Mouse (Mus musculus) retina, embryonic 14.5 days (tissue): Measurements from ENCODE around the gene Wdr62.

ENCODE experiments used
- DNase-seq: peaks from one replicate; pipeline ENCODE4 v3.0.0-alpha.2; 2015; ENCODE audit warnings: low spot score

Gene Wdr62

DNA sequence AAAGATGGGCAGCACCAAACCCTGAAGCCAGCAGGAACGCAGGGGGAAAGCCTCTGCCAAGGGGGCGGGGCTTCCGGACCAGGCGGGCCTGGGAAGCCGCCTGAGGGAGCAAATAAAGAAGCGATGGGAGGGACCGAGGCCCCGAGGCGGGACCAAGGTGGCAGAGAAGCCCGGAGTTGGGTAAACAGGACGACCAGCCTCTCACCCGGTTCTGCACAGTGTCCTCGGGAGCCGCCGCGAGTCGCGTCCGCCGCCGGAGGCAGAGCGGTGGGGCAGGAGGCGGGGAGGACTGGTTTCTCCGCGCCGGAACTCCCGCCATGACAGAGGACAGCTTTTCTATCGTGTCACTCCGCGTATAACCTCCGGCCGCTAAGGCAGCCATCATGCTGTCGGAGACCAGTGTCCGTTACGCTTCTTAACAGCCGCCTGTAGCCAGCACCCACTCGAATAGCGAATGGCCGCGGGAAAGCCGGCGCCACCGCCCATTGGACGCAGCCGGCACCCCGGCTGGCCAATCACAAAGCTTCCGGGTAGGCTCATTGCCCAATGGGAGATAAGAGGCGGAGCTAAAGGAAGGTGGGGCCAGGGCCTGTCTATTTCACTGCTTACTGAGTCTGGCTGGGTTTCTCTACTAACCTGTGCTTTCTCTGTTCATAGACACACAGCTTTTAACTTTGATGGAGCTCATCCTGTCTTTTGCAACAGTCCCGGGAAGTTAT lies at the start of gene Wdr62, which contains the start of gene Thap8:
Gene Wdr62 (minus strand): TSS at position 469 of the 719 bp plus-strand sequence.
Gene Thap8 (plus strand): TSS at position 144 of the 719 bp plus-strand sequence.
- peak; percentile 96 for DNase-seq

DNA sequence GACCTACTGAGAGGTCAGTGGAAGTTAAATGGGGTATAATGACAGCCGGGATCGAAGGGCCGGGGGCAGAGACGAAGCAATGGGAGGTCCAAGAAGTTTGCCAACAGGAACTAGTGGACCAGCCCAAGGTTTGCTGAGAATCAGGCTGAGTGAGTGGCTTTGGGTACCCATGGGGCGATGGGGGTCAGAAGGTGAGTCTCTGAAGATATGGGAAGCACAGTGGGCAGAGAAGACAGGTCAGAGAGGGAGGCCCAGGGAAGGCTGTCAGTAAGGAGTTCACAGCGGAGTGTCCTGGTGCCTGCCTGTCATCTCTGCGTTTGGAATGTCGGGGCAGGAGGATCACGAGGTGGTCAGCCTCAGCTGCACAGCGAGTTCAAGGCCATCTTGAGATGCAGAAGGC lies 48.2 kb upstream of the Wdr62 start:
- no peak for DNase-seq

DNA sequence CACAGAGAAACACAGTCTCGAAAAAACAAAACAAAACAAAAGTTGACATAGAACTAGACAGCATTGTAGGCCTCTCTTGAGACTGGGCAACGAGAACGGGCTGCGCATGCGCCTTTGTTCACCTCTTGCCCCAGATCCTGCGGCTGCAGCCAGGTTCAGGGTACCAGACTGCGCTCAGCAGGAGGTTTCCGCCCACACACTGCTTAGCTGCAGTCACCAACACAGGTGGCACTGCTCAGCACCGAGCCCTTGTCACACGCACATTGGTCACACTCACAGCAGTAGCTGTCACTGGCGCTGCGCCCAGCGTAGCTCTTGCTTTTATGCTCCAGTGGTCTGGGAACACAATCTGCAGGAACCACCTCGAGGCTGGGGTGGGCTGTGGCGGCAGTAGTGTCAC lies 46.9 kb upstream of the Wdr62 start:
- DNase-seq, result no peak

DNA sequence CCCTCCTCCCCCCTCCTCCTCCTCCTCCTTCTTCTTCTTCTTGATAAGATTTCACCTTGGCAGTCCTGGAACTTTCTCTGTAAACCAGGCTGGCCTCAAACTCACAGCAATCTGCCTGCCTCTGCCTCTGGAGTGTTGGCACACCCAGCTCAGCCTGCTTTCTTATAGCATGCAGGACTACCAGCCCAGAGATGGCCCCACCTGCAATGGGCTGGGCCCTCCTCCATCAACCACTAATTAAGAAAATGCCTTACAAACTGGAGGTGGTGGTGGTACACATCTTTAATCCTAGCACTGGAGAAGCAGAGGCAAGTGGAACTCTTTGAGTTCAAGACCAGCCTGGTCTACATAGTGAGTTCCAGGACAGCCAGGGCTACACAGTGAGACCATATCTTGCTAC lies 46.2 kb upstream of the Wdr62 start:
- no peak for DNase-seq

DNA sequence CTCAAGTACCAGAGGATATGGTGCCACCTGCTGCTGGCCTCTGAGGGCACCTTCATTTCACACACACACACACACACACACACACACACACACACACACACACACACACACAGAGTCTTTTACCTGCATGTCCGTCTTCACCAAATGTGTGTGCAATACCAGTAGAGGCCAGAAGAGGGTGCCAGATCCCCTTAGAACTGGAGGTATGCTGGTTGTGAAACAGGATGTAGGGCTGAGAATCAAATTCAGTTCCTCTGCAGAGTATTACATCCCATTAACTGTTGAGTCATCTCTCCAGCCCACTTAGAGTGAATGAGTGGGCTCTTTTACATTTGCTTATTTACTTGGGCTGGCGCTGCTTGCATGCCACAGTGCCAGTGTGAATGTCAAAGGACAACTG lies 45.1 kb upstream of the Wdr62 start:
- DNase-seq, result peak; percentile 60

DNA sequence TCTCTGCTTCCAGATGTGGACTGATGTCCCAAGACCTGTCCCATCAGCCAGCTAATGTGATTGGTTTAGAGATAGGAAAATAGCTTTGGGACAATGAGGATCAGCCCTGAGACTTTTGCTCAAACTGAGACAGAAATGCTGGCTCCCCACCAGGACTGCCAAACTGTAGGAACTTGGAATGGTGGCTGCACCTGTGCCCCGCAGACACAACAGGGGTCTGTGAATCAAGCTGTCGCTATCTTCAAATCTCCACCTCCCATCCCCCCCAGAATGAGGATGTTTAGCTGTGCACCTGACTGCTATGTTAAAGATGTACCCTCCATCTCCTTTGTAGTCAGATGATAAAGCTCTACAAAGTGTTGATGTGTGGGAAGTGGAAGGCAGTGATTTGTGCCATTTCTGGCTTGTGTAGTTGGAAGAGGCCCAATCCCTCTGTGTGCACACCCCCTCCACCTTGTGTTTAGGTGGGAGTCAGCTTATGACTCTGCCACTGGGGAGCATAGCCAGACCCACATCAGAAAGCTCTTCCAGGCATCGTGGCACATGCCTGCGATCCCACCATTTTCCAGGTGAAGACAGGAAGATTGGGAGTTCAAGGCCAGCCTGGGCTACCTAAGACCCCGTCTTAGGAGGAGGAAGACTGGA lies 44.2 kb upstream of the Wdr62 start:
- no peak for DNase-seq

DNA sequence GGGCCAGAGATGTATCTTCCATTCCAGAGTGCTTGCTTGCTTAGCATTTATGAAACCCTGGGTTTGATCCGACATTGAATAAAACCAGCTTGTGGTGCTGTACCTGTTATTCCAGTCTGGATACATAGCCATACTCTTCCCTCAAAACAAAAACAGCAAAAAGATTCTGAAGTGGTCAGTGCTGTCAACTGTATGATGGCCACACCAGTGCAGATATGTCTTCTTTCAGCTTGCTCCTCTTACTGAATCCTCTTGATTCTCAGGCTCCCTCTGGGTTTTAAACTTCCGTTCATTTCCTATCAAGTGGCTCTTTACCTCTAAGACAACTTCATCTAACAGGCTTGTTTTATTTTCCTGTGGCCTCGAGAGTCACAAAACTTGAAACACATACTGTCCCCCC lies 43.6 kb upstream of the Wdr62 start, which contains the start of gene Sdhaf1:
Gene Sdhaf1 (minus strand): TSS at position 101 of the 400 bp plus-strand sequence.
- no peak for DNase-seq

DNA sequence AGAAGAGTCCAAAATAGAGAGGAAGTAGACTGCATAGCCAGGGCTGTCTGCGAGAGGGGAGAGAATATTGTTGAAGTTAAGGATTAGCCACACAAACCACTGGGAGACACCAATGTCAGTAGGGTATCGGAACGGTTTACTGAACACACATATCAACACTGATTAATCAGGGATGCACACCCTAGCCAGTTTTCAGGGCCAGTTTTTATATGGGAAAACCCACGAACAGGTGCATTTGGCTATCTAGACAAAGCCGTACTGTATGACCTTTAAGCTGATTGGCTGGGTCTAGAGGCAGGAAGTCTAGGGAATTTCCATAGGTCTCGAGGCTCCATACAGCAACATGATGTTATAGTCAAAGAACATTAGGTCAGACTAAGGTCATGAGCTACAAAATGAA lies 42.6 kb upstream of the Wdr62 start:
- peak; percentile 14 for DNase-seq

DNA sequence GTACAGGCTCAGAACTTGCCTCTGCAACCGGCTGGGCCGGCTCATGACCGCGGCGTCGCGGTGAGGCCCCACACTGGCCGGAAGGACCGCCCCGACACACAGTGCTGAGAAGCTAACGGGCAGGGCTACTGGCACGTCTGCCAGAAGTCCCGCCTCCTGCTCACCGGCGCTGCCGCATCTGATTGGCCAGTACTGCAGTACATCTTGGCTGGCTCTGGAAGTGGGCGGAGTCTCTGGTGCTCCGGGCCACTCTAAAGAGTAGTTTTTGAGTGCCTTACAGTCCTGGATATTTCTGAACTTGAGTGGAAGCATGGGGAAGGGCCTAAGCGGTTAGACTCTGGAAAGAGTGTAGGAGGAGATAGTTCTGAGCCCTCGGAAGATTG lies 42.1 kb upstream of the Wdr62 start:
- peak; percentile 97 for DNase-seq

DNA sequence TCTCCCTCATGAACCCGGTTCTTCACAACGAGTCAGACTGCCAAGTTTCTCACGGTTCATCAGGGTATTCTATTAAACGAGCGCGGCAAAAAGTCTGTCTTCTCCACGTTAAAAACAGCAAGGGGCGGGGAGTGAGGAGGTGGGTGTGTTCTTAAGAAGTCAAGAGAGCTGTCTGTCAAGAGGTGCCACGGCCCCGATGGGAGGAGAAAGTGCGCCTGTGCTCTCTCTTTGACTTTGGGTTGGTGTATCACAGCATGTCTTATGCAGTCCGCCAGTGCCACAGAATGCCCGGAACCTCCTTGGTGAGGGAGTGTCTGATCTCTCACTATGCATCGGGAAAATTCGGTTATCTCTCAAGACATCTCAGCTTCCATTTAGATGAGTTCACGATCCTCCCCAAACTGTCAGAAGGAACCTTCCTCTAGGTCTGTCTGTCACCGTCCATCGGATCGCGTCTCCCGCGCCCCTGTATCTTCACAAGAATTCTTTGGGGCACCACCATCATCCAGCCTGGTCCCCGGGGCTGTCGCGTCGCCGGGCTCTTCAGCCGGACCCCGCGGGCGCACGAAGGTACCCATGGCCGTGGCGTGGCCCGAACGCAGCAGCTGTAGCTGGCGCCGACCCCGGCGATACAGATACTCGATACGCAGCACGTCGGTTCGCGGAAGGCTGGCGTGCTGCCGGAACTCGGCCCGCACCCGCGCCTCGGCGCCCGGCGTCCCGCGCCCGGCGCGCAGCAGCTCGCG lies 41.5 kb upstream of the Wdr62 start, which contains the start of gene E130208F15Rik:
Gene E130208F15Rik (plus strand): TSS at position 202 of the 746 bp plus-strand sequence.
- DNase-seq, result peak; percentile 61

DNA sequence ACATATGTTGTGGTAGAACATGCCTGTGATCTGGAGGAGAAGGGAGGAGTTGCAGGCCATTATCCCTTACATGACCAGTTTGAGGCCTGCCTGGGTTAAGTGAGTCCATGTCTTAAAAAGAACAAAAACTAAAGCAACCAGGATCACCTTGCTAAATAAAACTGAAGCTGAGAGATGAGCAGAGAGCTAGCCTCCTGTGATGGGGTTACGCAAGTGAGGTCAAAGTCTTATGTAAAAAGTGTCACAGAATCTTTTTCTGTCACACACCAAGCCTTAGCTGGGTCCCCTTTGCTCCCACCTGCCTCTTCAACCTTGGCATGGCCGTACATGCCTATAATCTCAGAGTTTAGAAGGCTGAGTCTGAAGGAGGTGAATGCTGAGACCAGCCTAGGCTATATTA lies 40.7 kb upstream of the Wdr62 start:
- no peak for DNase-seq

DNA sequence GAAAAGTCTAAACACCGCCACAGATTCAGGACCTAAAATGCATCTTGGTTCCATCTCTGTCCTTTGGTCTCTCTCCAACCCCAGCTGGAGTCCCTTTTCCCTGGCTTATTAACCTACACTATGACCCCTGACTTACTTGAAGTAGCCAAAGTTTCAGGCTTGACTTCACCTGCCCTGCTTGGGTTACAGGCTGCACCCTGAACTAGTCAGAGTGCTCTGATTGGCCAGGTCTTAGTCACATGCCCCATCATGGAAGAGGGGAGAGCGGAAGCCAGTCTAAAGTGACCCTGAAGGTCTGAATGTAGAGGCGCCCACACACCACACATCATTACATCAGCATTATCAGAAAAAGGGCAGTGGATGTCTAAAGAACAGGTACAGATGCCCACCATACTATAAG lies 37.9 kb upstream of the Wdr62 start:
- DNase-seq, result no peak

DNA sequence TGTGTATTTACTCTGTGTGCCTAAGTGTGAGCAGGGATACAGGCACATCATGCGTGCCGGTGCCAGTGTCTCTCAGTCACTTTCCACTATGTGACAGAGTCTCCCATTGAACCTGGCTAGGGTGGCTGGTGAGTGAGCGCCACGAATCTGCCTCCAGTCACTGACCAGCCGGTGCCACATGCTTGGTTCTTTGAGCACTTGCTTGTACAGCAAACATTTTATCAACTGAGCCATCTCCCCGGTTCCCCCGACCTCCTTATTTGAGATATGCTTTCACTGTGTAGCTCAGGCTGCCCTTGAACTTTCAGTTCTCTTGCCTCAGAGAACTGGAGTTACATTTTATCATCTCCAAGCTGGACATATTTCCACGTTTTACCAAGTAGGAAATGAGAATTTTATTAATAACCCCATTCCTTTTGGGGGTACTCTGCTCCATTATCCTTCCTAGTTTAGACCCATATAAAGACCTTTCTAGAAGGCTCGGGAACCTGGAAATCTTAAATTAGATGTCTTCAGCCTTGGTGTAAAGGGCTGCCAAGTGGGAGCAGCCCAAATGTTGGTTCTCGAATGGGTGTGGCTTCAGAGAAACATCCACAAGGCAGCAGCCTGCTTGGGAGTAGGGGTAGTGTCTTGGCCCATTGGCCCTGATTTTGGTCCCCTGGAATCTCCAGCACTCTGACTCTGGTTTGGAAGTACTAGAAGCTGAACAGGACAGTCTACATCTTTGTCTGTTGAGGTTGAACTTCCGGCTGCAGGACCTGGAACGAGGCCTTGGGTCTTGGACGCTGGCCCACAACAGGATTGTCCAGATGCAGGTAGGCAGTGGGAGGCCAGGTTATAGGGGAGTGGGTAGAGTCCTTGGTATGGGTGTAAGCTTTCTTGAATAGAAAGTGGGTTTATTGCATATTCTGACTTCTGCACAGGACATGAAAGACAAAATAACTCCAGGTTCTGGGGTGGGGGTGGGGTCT lies 35.6 kb upstream of the Wdr62 start:
- DNase-seq, result no peak

DNA sequence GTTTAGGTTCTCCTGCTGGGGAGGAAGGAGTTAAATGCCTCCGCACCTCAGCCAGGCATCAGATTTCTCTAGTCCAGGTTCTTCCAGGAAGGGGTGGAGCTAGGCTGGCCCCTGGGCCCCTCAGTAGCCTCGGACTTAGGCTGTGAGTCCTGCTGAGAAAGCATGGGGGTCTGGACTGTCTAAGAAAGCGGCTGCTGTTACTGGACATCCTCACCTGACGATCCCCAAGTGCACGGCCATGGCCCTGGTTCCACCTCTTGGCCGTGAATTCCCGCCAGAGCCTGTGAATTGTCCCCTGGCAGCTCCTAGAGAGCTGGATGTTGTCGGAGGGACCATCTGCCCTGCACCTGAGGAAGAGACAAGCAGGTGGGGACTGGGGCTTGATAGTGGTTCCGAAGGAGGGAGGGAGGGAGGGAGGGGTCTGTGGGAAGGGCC lies 34.5 kb upstream of the Wdr62 start, which contains the start of gene Syne4:
Gene Syne4 (plus strand): TSS at position 87 of the 435 bp plus-strand sequence.
- peak; percentile 31 for DNase-seq

DNA sequence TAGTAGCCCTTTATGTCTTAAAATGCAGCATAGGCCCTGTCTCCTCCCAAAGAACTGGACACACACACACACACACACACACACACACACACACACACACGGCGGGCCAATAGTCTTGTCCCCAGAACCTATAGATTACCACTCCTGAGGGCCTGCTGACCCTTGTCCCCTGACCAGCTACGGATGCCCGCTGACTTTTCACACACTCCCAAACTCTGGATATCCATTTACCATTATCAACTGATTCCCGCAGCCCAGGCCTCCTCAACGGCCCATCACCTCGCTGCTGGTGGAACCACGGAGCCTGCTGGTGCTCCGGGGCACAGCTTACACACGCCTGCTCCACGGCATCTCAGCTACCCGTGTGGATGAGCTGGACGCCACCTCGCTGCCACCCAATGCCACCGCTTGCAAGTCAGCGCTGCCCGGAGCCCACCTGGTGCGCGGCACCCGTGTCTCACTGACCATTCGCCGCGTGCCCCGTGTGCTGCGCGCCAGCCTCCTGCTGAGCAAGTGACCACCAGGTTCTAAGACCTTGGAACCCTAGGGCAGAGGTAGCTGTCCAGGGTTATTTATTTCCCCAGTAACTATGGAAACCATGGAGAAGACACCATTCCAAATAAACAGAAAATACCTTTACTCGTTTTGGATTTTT lies 33.6 kb upstream of the Wdr62 start:
- no peak for DNase-seq

DNA sequence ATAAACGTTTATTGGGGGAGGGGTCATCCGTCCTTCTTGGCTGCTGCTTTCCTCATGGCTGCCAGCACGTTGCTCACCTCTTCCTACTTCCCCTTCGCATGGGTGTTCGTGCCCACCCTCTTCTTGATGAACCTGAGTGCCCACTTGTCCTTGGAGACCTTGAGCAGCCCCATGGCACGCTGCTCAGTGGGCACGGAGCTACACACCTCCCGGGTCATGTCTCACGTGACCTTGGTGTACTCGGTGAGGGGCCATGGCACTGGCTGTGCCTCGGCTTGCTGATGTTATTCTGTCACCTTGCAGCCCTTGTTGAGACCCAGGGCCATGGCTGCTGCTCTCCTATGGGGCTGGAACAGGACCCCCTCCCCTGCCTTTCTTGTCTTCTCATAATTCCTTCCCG lies 29.9 kb upstream of the Wdr62 start:
- DNase-seq, result no peak

DNA sequence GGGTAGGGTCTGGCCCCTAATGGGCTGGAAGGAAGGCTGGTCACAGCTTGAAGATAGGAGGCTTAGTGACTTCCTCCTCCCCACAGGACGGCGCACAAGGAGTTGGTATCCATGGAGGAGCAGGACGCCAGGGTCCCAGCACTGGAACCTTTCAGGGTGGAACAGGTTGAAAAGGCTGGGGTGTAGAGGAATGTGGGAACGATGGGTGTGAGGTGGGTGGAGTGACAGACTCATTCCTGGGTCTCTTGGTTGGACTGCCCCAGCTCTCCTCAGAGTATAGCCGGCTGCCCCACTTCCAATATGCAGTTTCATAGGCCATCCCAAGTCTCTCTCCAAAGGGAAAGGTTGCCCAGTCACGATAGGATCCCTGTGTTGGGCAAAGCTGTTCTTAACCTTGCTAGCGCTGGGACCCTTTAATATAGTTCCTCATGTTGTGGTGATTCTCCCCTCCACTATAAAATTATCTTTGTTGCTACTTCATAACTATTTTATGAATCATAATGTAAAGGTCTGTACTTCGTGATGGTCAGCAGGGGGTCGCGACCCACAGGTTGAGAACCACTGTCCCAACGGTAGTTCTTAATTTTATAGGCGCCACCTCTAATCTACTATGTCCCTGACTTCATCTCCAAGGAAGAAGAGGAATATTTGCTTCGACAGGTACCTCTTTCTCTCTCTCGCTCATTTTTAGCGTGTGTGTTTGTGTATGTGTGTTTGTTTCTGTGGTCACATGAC lies 29.3 kb upstream of the Wdr62 start:
- DNase-seq, result no peak

DNA sequence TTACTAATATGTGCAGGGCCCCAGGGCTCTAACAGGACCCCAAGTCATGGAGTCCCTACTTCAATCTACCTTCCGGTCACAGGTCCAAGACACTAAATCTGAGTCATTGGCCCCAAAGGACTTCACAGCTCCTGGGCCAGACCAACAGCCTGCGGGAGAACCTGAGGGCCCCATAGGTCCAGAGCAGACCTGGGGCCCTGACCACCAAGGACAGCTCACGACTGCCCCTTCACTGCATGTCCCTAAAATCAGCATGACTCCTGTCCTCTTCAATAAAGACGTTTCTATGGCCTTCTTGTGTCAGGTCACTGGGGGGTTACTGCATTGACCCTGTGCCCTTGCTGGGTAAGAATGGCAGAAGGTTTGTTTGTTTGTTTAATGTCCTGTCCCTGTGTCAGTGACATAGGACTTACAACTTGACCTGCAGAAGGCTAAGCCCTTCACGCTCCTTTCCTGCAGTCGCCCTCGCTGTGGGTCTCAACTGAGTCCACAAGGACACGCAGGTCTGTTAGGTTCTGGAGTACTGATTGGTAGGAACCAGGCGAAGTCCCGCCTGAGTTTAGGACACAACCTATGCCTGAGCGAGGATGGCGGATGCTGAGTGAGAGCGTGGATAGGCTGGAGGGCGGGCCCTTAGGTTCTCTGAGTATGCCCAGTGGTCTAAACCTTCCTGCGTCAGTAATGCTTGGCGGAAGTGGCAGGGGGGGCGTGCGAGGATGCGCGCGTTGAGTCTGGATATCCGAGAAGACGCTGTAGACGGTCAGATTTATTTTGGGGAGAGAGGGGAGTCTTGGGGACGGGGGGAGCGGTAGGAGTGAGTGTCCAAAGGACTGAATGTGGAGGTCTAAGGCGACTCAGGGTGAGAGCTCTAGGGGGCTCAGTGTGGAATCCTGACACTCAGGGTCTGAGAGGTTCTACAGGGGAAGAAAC lies 28.1 kb upstream of the Wdr62 start, which contains the start of gene Alkbh6:
Gene Alkbh6 (plus strand): TSS at position 642 of the 930 bp plus-strand sequence.
- peak; percentile 95 for DNase-seq
